Mouse (Mus musculus): ENCODE results near the gene Fnbp1. TPM values are rescaled to one million over a fixed set of nuclear protein-coding genes. Genes with fewer than 3 reads are reported as not detected.

The Fnbp1 gene
- polyA plus RNA-seq, 1 experiment = 126 TPM

GRCm38 (mm10) chr2:31151892-31152812 is 10.3 kb upstream of the Fnbp1 start, which contains the start of gene Gpr107:
Gene Gpr107, plus strand, starts transcription at chr2:31152316.
- Histone ChIP-seq H3K27ac (ENCODE audit: insufficient read depth, low read length) (no peak within 1 kb of the TSS), H3K4me1 (ENCODE audit: control insufficient read depth, insufficient read depth, low read length) (peaks cover 1% of the 10 kb centered on the region; the same call in 1 of the 2 replicates), H3K4me3 (ENCODE audit: insufficient read depth, low read length) (peak within 1 kb of the TSS; percentile 81)
- TF ChIP-seq POLR2A (IDR thresholded peaks at IDR 0.05; ENCODE audit: extremely low read depth, insufficient read depth, low read length) = peak; percentile 71
- no peak for TF ChIP-seq CTCF (IDR thresholded peaks at IDR 0.05; ENCODE audit: extremely low read depth, insufficient read depth, low read length)

GRCm38 (mm10) chr2:31150762-31151161 is 9.0 kb upstream of the Fnbp1 start:
- Histone ChIP-seq H3K27ac (ENCODE audit: insufficient read depth, low read length) (no peak overlapping the region), H3K4me1 (ENCODE audit: control insufficient read depth, insufficient read depth, low read length) (peaks cover 1% of the 10 kb centered on the region; the same call in 1 of the 2 replicates), H3K4me3 (ENCODE audit: insufficient read depth, low read length) (peak overlapping the region; percentile 81; the same call in 1 of the 2 replicates)
- TF ChIP-seq CTCF (IDR thresholded peaks at IDR 0.05; ENCODE audit: extremely low read depth, insufficient read depth, low read length) (no peak), POLR2A (IDR thresholded peaks at IDR 0.05; ENCODE audit: extremely low read depth, insufficient read depth, low read length) (no peak)

- Histone ChIP-seq H3K4me3 (ENCODE audit: insufficient read depth, low read length) (no peak overlapping the region), H3K27ac (ENCODE audit: insufficient read depth, low read length) (no peak overlapping the region), H3K4me1 (ENCODE audit: control insufficient read depth, insufficient read depth, low read length) (no peaks in the 10 kb centered on the region; the same call in 1 of the 2 replicates)
- TF ChIP-seq CTCF (IDR thresholded peaks at IDR 0.05; ENCODE audit: extremely low read depth, insufficient read depth, low read length) (no peak), POLR2A (IDR thresholded peaks at IDR 0.05; ENCODE audit: extremely low read depth, insufficient read depth, low read length) (no peak)
These were observed 5.2 kb upstream of the Fnbp1 start for GRCm38 (mm10) chr2:31147054-31147453.

GRCm38 (mm10) chr2:31144901-31145300 is 3.1 kb upstream of the Fnbp1 start:
- Histone ChIP-seq H3K4me3 (ENCODE audit: insufficient read depth, low read length) (no peak overlapping the region), H3K4me1 (ENCODE audit: control insufficient read depth, insufficient read depth, low read length) (peaks cover under 1% of the 10 kb centered on the region; the same call in 1 of the 2 replicates), H3K27ac (ENCODE audit: insufficient read depth, low read length) (no peak overlapping the region)
- TF ChIP-seq CTCF (IDR thresholded peaks at IDR 0.05; ENCODE audit: extremely low read depth, insufficient read depth, low read length) (no peak), POLR2A (IDR thresholded peaks at IDR 0.05; ENCODE audit: extremely low read depth, insufficient read depth, low read length) (no peak)

GRCm38 (mm10) chr2:31143768-31144695 is 2.2 kb upstream of the Fnbp1 start:
- H3K4me3 ChIP-seq (ENCODE audit: insufficient read depth, low read length) = no peak overlapping the region
- peaks cover 2% of the 10 kb centered on the region; the same call in 1 of the 2 replicates for H3K4me1 ChIP-seq (ENCODE audit: control insufficient read depth, insufficient read depth, low read length)
- no peak for TF ChIP-seq POLR2A (IDR thresholded peaks at IDR 0.05; ENCODE audit: extremely low read depth, insufficient read depth, low read length)
- TF ChIP-seq CTCF (IDR thresholded peaks at IDR 0.05; ENCODE audit: extremely low read depth, insufficient read depth, low read length) = no peak
- no peak overlapping the region for H3K27ac ChIP-seq (ENCODE audit: insufficient read depth, low read length)

GRCm38 (mm10) chr2:31143326-31143725 is 1.5 kb upstream of the Fnbp1 start:
- peaks cover 2% of the 10 kb centered on the region; the same call in 1 of the 2 replicates for H3K4me1 ChIP-seq (ENCODE audit: control insufficient read depth, insufficient read depth, low read length)
- TF ChIP-seq CTCF (IDR thresholded peaks at IDR 0.05; ENCODE audit: extremely low read depth, insufficient read depth, low read length) (no peak), POLR2A (IDR thresholded peaks at IDR 0.05; ENCODE audit: extremely low read depth, insufficient read depth, low read length) (no peak)
- no peak overlapping the region for H3K4me3 ChIP-seq (ENCODE audit: insufficient read depth, low read length)
- no peak overlapping the region for H3K27ac ChIP-seq (ENCODE audit: insufficient read depth, low read length)

- Histone ChIP-seq H3K27ac (ENCODE audit: insufficient read depth, low read length) (peak overlapping the region; percentile 2; the same call in 1 of the 2 replicates), H3K4me3 (ENCODE audit: insufficient read depth, low read length) (peak overlapping the region; percentile 97; the same call in 1 of the 2 replicates), H3K4me1 (ENCODE audit: control insufficient read depth, insufficient read depth, low read length) (peaks cover 2% of the 10 kb centered on the region; the same call in 1 of the 2 replicates)
- no peak for TF ChIP-seq POLR2A (IDR thresholded peaks at IDR 0.05; ENCODE audit: extremely low read depth, insufficient read depth, low read length)
- no peak for TF ChIP-seq CTCF (IDR thresholded peaks at IDR 0.05; ENCODE audit: extremely low read depth, insufficient read depth, low read length)
These were observed 697 bp upstream of the Fnbp1 start for GRCm38 (mm10) chr2:31142505-31142904.

GRCm38 (mm10) chr2:31141074-31141866 is 538 bp downstream of the Fnbp1 start:
- Histone ChIP-seq H3K27ac (ENCODE audit: insufficient read depth, low read length) (peak overlapping the region; percentile 95), H3K4me3 (ENCODE audit: insufficient read depth, low read length) (peak overlapping the region; percentile 97), H3K4me1 (ENCODE audit: control insufficient read depth, insufficient read depth, low read length) (peaks cover 2% of the 10 kb centered on the region; the same call in 1 of the 2 replicates)
- TF ChIP-seq POLR2A (IDR thresholded peaks at IDR 0.05; ENCODE audit: extremely low read depth, insufficient read depth, low read length) (no peak), CTCF (IDR thresholded peaks at IDR 0.05; ENCODE audit: extremely low read depth, insufficient read depth, low read length) (no peak)

Data from cortical plate, adult 2 months (tissue).